Mouse (Mus musculus) kidney, adult 2 months (tissue): Measurements from ENCODE around the gene Esyt3. TPM values are rescaled to one million over a fixed set of nuclear protein-coding genes. Genes with fewer than 3 reads are reported as not detected.

Experiments used
- DNase-seq: peaks from one replicate; pipeline ENCODE4 v3.0.0; 2021
- H3K27ac ChIP-seq: fragments of 200-500 bp; 2 replicates; pipeline ENCODE4 v1.5.1; 2012; ENCODE audit warnings: low read depth, low read length, control low read depth, inconsistent platforms; ENCODE audit not compliant: insufficient read depth
- H3K27me3 ChIP-seq: fragments of 200-500 bp; replicated peaks from 2 replicates; pipeline ENCODE4 v1.6.1; 2012; ENCODE audit warnings: mild to moderate bottlenecking, moderate library complexity, low read length, inconsistent platforms; ENCODE audit not compliant: control insufficient read depth, insufficient read depth
- H3K36me3 ChIP-seq: fragments of 200-500 bp; 2 replicates; pipeline ENCODE4 v1.6.1; 2012; ENCODE audit warnings: mild to moderate bottlenecking, moderate library complexity, low read length, inconsistent platforms; ENCODE audit not compliant: control insufficient read depth, insufficient read depth
- H3K4me1 ChIP-seq: fragments of 200-500 bp; 2 replicates; pipeline ENCODE4 v1.6.1; 2011; ENCODE audit warnings: low read length; ENCODE audit not compliant: control insufficient read depth, insufficient read depth
- H3K4me3 ChIP-seq: fragments of 200-500 bp; 2 replicates; pipeline ENCODE4 v1.5.1; 2011; ENCODE audit warnings: mild to moderate bottlenecking, low read depth, low read length, control low read depth; ENCODE audit not compliant: insufficient read depth
- CTCF ChIP-seq: fragments of 200-500 bp; conservative IDR thresholded peaks from 2 replicates; pipeline ENCODE4 v1.5.1; 2011; ENCODE audit warnings: low read depth, mild to moderate bottlenecking, control low read depth, low read length, moderate library complexity, mixed read lengths; ENCODE audit not compliant: insufficient read depth, insufficient read length
- POLR2A ChIP-seq: fragments of 200-500 bp; IDR thresholded peaks from one replicate; pipeline ENCODE4 v1.6.1; 2011; ENCODE audit warnings: low read depth, low read length, control low read depth
- WGBS: fragments of 180-500 bp; shearing (Covaris S2); methylation state at CpG from one replicate; pipeline ENCODE4 v1.1.7; 2018; 5-methylcytosine and 5-hydroxymethylcytosine counted together
- polyA plus RNA-seq: library from polyadenylated mRNA; depleted of rRNA; stranded (reverse); fragments of >200 nt; gene quantifications from 2 replicates; pipeline ENCODE4 v1.2.3, GENCODE M21; 2012; rRNA removed

Esyt3 gene
- 0.38 and 0.61 TPM in 2 replicates for polyA plus RNA-seq

GRCm38 (mm10) chr9:99357921-99358692, at the start of gene Esyt3:
TSS of gene Esyt3 (minus strand) at chr9:99358557.
- peak within 1 kb of the TSS; percentile 24 for H3K4me3 ChIP-seq
- H3K27ac ChIP-seq = no peak within 1 kb of the TSS
- no peaks in the 10 kb centered on the region for H3K36me3 ChIP-seq
- no peaks in the 10 kb centered on the region; the same call in 1 of the 2 replicates for H3K27me3 ChIP-seq
- WGBS = 1% methylated on average over 66 of the region's 66 CpGs
- no peak for TF ChIP-seq POLR2A
- TF ChIP-seq CTCF = no peak
- DNase-seq = peak; percentile 71
- no peaks in the 10 kb centered on the region for H3K4me1 ChIP-seq

GRCm38 (mm10) chr9:99401288-99401974, 43.1 kb upstream of the Esyt3 start:
- Histone ChIP-seq H3K4me3 (no peak overlapping the region), H3K4me1 (no peaks in the 10 kb centered on the region), H3K36me3 (no peaks in the 10 kb centered on the region), H3K27me3 (no peaks in the 10 kb centered on the region), H3K27ac (no peak overlapping the region)
- DNase-seq = no peak
- TF ChIP-seq CTCF (no peak), POLR2A (no peak)
- 67% methylated on average over 9 of the region's 9 CpGs for WGBS

GRCm38 (mm10) chr9:99400781-99401180, 42.4 kb upstream of the Esyt3 start:
- Histone ChIP-seq H3K4me1 (no peaks in the 10 kb centered on the region), H3K27ac (no peak overlapping the region), H3K4me3 (no peak overlapping the region), H3K36me3 (no peaks in the 10 kb centered on the region), H3K27me3 (no peaks in the 10 kb centered on the region)
- peak; percentile 60 for DNase-seq
- 59% methylated on average over 6 of the region's 6 CpGs for WGBS
- TF ChIP-seq CTCF (no peak), POLR2A (no peak)

- Histone ChIP-seq H3K36me3 (no peaks in the 10 kb centered on the region), H3K4me1 (no peaks in the 10 kb centered on the region), H3K27me3 (no peaks in the 10 kb centered on the region), H3K4me3 (no peak overlapping the region), H3K27ac (no peak overlapping the region)
- TF ChIP-seq CTCF = no peak
- no peak for TF ChIP-seq POLR2A
- no peak for DNase-seq
- 87% methylated on average over 13 of the region's 13 CpGs for whole genome bisulfite sequencing
Observed at GRCm38 (mm10) chr9:99397056-99397815, 38.9 kb upstream of the Esyt3 start.

- no peaks in the 10 kb centered on the region for H3K27me3 ChIP-seq
- no peak overlapping the region for H3K27ac ChIP-seq
- no peaks in the 10 kb centered on the region for H3K4me1 ChIP-seq
- 83% methylated on average over 11 of the region's 11 CpGs for WGBS
- H3K36me3 ChIP-seq = no peaks in the 10 kb centered on the region
- no peak for DNase-seq
- H3K4me3 ChIP-seq = no peak overlapping the region
- no peak for TF ChIP-seq CTCF
- no peak for TF ChIP-seq POLR2A
Observed at GRCm38 (mm10) chr9:99394366-99394765, 36.0 kb upstream of the Esyt3 start.

GRCm38 (mm10) chr9:99393146-99393545, 34.8 kb upstream of the Esyt3 start:
- Histone ChIP-seq H3K36me3 (no peaks in the 10 kb centered on the region), H3K27ac (no peak overlapping the region), H3K4me1 (no peaks in the 10 kb centered on the region), H3K4me3 (no peak overlapping the region), H3K27me3 (no peaks in the 10 kb centered on the region)
- no peak for TF ChIP-seq POLR2A
- no peak for TF ChIP-seq CTCF
- 97% methylated on average over 8 of the region's 8 CpGs for WGBS
- DNase-seq = no peak

- H3K27me3 ChIP-seq = no peaks in the 10 kb centered on the region
- no peaks in the 10 kb centered on the region for H3K36me3 ChIP-seq
- no peak overlapping the region for H3K27ac ChIP-seq
- TF ChIP-seq CTCF = no peak
- no peak for TF ChIP-seq POLR2A
- H3K4me1 ChIP-seq = no peaks in the 10 kb centered on the region
- WGBS = 95% methylated on average over 10 of the region's 10 CpGs
- no peak for DNase-seq
- H3K4me3 ChIP-seq = no peak overlapping the region
Observed at GRCm38 (mm10) chr9:99391557-99391956, 33.2 kb upstream of the Esyt3 start.
